Mouse (Mus musculus) bone marrow macrophage, adult 2 months (primary cell): ENCODE measurements at regions not wholly inside any gene's neighbourhood (a gene's known extent, or its start where the extent isn't known, plus 50 kb on each side); places are given as distances from the start of the nearest gene placed in this dataset.

ENCODE experiments used
- H3K27ac ChIP-seq: 2 replicates; pipeline ENCODE4 v1.5.1; 2012; ENCODE audit warnings: low read depth, low read length; ENCODE audit not compliant: insufficient read depth
- H3K4me1 ChIP-seq: 2 replicates; pipeline ENCODE4 v1.6.1; 2012; ENCODE audit warnings: low read length; ENCODE audit not compliant: control insufficient read depth, insufficient read depth
- H3K4me3 ChIP-seq: 2 replicates; pipeline ENCODE4 v1.5.1; 2012; ENCODE audit warnings: mild to moderate bottlenecking, low read length, moderate library complexity; ENCODE audit not compliant: insufficient read depth
- CTCF ChIP-seq: IDR thresholded peaks from 2 replicates; pipeline ENCODE4 v1.5.1; 2012; ENCODE audit warnings: low read depth, mild to moderate bottlenecking, low read length, moderate library complexity
- POLR2A ChIP-seq: IDR thresholded peaks from 2 replicates; pipeline ENCODE4 v1.6.1; 2012; ENCODE audit warnings: mild to moderate bottlenecking, low read depth, low read length, borderline replicate concordance

GRCm38 (mm10) chr13:53548396-53548795, 75.5 kb upstream of the Msx2 start:
- no peaks in the 10 kb centered on the region for H3K4me1 ChIP-seq
- H3K27ac ChIP-seq: no peak overlapping the region
- no peak overlapping the region for H3K4me3 ChIP-seq
- TF ChIP-seq POLR2A: no peak
- TF ChIP-seq CTCF: no peak

- Histone ChIP-seq H3K4me3 (no peak overlapping the region), H3K4me1 (no peaks in the 10 kb centered on the region), H3K27ac (no peak overlapping the region)
- no peak for TF ChIP-seq CTCF
- no peak for TF ChIP-seq POLR2A
These were observed 70.4 kb upstream of the Msx2 start for GRCm38 (mm10) chr13:53543291-53543690.

- TF ChIP-seq CTCF: no peak
- TF ChIP-seq POLR2A: no peak
- no peak overlapping the region for H3K4me3 ChIP-seq
- no peak overlapping the region for H3K27ac ChIP-seq
- H3K4me1 ChIP-seq: no peaks in the 10 kb centered on the region
These were observed 66.9 kb upstream of the Msx2 start for GRCm38 (mm10) chr13:53539797-53540196.

GRCm38 (mm10) chr13:53537937-53538336, 65.1 kb upstream of the Msx2 start:
- Histone ChIP-seq H3K4me1 (no peaks in the 10 kb centered on the region), H3K27ac (no peak overlapping the region), H3K4me3 (no peak overlapping the region)
- no peak for TF ChIP-seq CTCF

GRCm38 (mm10) chr13:53535781-53536425, 63.0 kb upstream of the Msx2 start:
- Histone ChIP-seq H3K4me3 (no peak overlapping the region), H3K4me1 (no peaks in the 10 kb centered on the region), H3K27ac (no peak overlapping the region)
- TF ChIP-seq POLR2A (no peak), CTCF (no peak)

- Histone ChIP-seq H3K27ac (no peak overlapping the region), H3K4me1 (no peaks in the 10 kb centered on the region), H3K4me3 (no peak overlapping the region)
- TF ChIP-seq CTCF: no peak
- no peak for TF ChIP-seq POLR2A
These were observed 60.9 kb upstream of the Msx2 start for GRCm38 (mm10) chr13:53533738-53534137.

- Histone ChIP-seq H3K4me3 (no peak overlapping the region), H3K27ac (no peak overlapping the region), H3K4me1 (no peaks in the 10 kb centered on the region)
- TF ChIP-seq CTCF (no peak), POLR2A (no peak)
These were observed 54.0 kb upstream of the Msx2 start for GRCm38 (mm10) chr13:53526880-53527279.

GRCm38 (mm10) chr13:53522807-53523206, 49.9 kb upstream of the Msx2 start:
- no peak overlapping the region for H3K27ac ChIP-seq
- no peak for TF ChIP-seq POLR2A
- no peak for TF ChIP-seq CTCF
- H3K4me1 ChIP-seq: no peaks in the 10 kb centered on the region
- H3K4me3 ChIP-seq: no peak overlapping the region
